Mouse (Mus musculus) induced T-regulatory cell, adult 2 months (primary cell): ENCODE results near the gene Ear6.
"Not testable (repeated sequence)": the region's sequence is repeated elsewhere in the genome, so short reads cannot be mapped to it uniquely, and the experiment has no call there.

ENCODE experiments used
- DNase-seq: peaks from one replicate; pipeline ENCODE4 v3.0.0-alpha.2; 2012; ENCODE audit warnings: low read depth

The Ear6 gene

GRCm38 (mm10) chr14:51853399-51853798, at the start of gene Ear6:
Ear6 (plus strand) TSS chr14:51853699.
- DNase-seq, result no peak

- DNase-seq, result no peak
Measured at GRCm38 (mm10) chr14:51826625-51827024, 26.9 kb upstream of the Ear6 start.

GRCm38 (mm10) chr14:51827842-51828241, 25.7 kb upstream of the Ear6 start:
- peak; percentile 30 for DNase-seq

GRCm38 (mm10) chr14:51829188-51829587, 24.3 kb upstream of the Ear6 start:
- no peak for DNase-seq

- not testable (repeated sequence) for DNase-seq
Measured at GRCm38 (mm10) chr14:51838480-51838879, 15.0 kb upstream of the Ear6 start.

GRCm38 (mm10) chr14:51842250-51842649, 11.2 kb upstream of the Ear6 start:
- DNase-seq, result peak; percentile 63

GRCm38 (mm10) chr14:51842781-51843180, 10.7 kb upstream of the Ear6 start:
- peak; percentile 69 for DNase-seq

- DNase-seq, result no peak
Measured at GRCm38 (mm10) chr14:51843882-51844281, 9.6 kb upstream of the Ear6 start.

GRCm38 (mm10) chr14:51846566-51846965, 6.9 kb upstream of the Ear6 start:
- no peak for DNase-seq

- DNase-seq, result peak; percentile 46
Measured at GRCm38 (mm10) chr14:51851006-51851405, 2.5 kb upstream of the Ear6 start.

GRCm38 (mm10) chr14:51855280-51855679, 1.8 kb downstream of the Ear6 start:
- DNase-seq, result not testable (repeated sequence)

- DNase-seq, result not testable (repeated sequence)
Measured at GRCm38 (mm10) chr14:51863603-51864002, 10.1 kb downstream of the Ear6 start.

GRCm38 (mm10) chr14:51870756-51871155, 17.3 kb downstream of the Ear6 start:
- DNase-seq, result no peak

GRCm38 (mm10) chr14:51871741-51872140, 18.2 kb downstream of the Ear6 start:
- DNase-seq, result no peak

- DNase-seq, result no peak
Measured at GRCm38 (mm10) chr14:51877517-51877916, 24.0 kb downstream of the Ear6 start.

GRCm38 (mm10) chr14:51883527-51884030, 30.1 kb downstream of the Ear6 start:
- DNase-seq, result peak; percentile 95

- DNase-seq, result no peak
Measured at GRCm38 (mm10) chr14:51884031-51884544, 30.6 kb downstream of the Ear6 start.

GRCm38 (mm10) chr14:51884598-51885331, 31.3 kb downstream of the Ear6 start, which contains the start of gene Mettl17:
Mettl17 (plus strand) TSS chr14:51884842.
- peak; percentile 99 for DNase-seq

GRCm38 (mm10) chr14:51886051-51886450, 32.6 kb downstream of the Ear6 start:
- no peak for DNase-seq

GRCm38 (mm10) chr14:51889833-51890232, 36.3 kb downstream of the Ear6 start:
- DNase-seq, result no peak

GRCm38 (mm10) chr14:51892191-51892939, 38.9 kb downstream of the Ear6 start, which contains the start of gene Slc39a2:
Slc39a2 (plus strand) TSS chr14:51892889.
- peak; percentile 52 for DNase-seq

GRCm38 (mm10) chr14:51893094-51893794, 39.7 kb downstream of the Ear6 start:
- DNase-seq, result no peak
